Mouse (Mus musculus): ENCODE measurements at regions not wholly inside any gene's neighbourhood (a gene's known extent, or its start where the extent isn't known, plus 50 kb on each side); places are given as distances from the start of the nearest gene placed in this dataset.

GRCm38 (mm10) chr2:92524346-92524905 is 64.1 kb upstream of the Slc35c1 start:
- TF ChIP-seq CTCF (conservative IDR thresholded peaks at IDR 0.05 in 1 of 2, IDR thresholded peaks at IDR 0.05 in 1 of 2; ENCODE audit: low read depth in 2 of 2, low read length in 2 of 2) (no peak), BHLHE40 (IDR thresholded peaks at IDR 0.05; ENCODE audit: low read depth, low read length) (no peak), SMC3 (IDR thresholded peaks at IDR 0.05; ENCODE audit: low read depth, low read length) (no peak), ETS1 (conservative IDR thresholded peaks at IDR 0.05; ENCODE audit: low read depth, low read length) (no peak), POLR2A (IDR thresholded peaks at IDR 0.05; ENCODE audit: low read depth, low read length) (no peak), NRF1 (IDR thresholded peaks at IDR 0.05; ENCODE audit: low read depth, low read length) (no peak), EP300 (IDR thresholded peaks at IDR 0.05; ENCODE audit: low read length) (no peak), UBTF (IDR thresholded peaks at IDR 0.05; ENCODE audit: low read depth, low read length) (no peak), ZKSCAN1 (IDR thresholded peaks at IDR 0.05; ENCODE audit: borderline replicate concordance, low read depth, low read length) (no peak), RCOR1 (conservative IDR thresholded peaks at IDR 0.05; ENCODE audit: low read depth, low read length) (no peak), CHD2 (IDR thresholded peaks at IDR 0.05; ENCODE audit: low read length) (no peak), RAD21 (IDR thresholded peaks at IDR 0.05; ENCODE audit: low read depth, low read length) (no peak), ZC3H11A (IDR thresholded peaks at IDR 0.05; ENCODE audit: low read depth, low read length) (no peak), POLR2AphosphoS2 (IDR thresholded peaks at IDR 0.05; ENCODE audit: low read depth, low read length) (no peak)

Data from CH12.LX (cell line).